Mouse (Mus musculus): ENCODE data around the gene Ccsap.

DNA sequence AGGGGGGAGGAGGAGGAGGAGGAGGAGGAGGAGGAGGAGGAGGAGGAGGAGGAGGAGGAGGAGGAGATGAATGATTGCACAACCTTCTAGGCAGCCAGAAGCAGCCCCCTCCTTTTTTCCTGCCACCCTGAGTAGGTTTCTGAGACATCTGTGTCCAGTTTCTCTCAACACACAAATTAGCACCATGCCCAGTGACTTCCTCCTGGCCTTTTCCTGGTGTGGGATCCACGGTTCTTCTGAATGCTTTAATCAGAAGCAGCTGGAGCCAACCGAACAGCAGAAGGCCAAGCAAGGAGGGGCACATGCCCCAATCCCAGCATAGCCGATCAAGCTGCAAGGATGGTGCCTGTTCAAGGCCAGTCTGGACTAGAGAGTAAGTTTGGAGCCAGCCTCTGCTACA is 60.1 kb downstream of the Ccsap start:
- TF ChIP-seq CHD2 (IDR thresholded peaks at IDR 0.05; ENCODE audit: low read depth, low read length), result no peak
- no peak for TF ChIP-seq ZNF384 (IDR thresholded peaks at IDR 0.05; ENCODE audit: low read depth, low read length)
- TF ChIP-seq ZC3H11A (IDR thresholded peaks at IDR 0.05; ENCODE audit: borderline replicate concordance, low read depth, low read length), result no peak
- TF ChIP-seq MAFK (IDR thresholded peaks at IDR 0.05; ENCODE audit: insufficient read depth, low read depth, low read length), result no peak
